In genomic region chr4:135013932-135014331, GRCm38 (mm10) we compare ENCODE assay signal across 13 mouse cellular contexts.
DNase-seq lines count a peak whose midpoint lies in the region; ATAC-seq and TF ChIP-seq lines count a peak whose summit lies in the region.
"Had no signal": no experiment of that assay in that cellular context is flagged by ENCODE, and none has a peak within 500 bp of the region (broad histone marks: within the 10 kb centered on the region; RNA-seq: fewer than 3 reads in every experiment).

No protein-coding gene starts in this region.

- no peak for TF ChIP-seq EP300 in liver, embryonic 14.5 days (IDR thresholded peaks at IDR 0.05; ENCODE audit: low read depth)

- H3K27me3 ChIP-seq in forebrain, postnatal 0 days (ENCODE audit: insufficient read depth, low read length) = no peaks in the 10 kb centered on the region
- H3K27me3 ChIP-seq in forebrain, embryonic 12.5 days = peaks cover 9% of the 10 kb centered on the region
- H3K27me3 ChIP-seq in liver, embryonic 14.5 days (ENCODE audit: control insufficient read depth, insufficient read depth, low read length) = no peaks in the 10 kb centered on the region
- no peaks in the 10 kb centered on the region for H3K27me3 ChIP-seq in forebrain, embryonic 14.5 days (replicated peaks; ENCODE audit: control insufficient read depth, insufficient read depth, low read length)
- no peaks in the 10 kb centered on the region for H3K27me3 ChIP-seq in forebrain, embryonic 15.5 days

- H3K9ac ChIP-seq in forebrain, postnatal 0 days = no peak overlapping the region
- no peak overlapping the region for H3K9ac ChIP-seq in forebrain, embryonic 12.5 days
- no peak overlapping the region for H3K9ac ChIP-seq in liver, embryonic 14.5 days (replicated peaks)
- no peak overlapping the region for H3K9ac ChIP-seq in forebrain, embryonic 14.5 days (ENCODE audit: low read length)
- no peak overlapping the region for H3K9ac ChIP-seq in forebrain, embryonic 15.5 days (replicated peaks)
- H3K9ac ChIP-seq: hindbrain, embryonic 14.5 days had no signal

- no peak overlapping the region for H3K27ac ChIP-seq in forebrain, postnatal 0 days (ENCODE audit: low read depth, low read length)
- H3K27ac ChIP-seq in forebrain, embryonic 12.5 days = no peak overlapping the region
- no peak overlapping the region for H3K27ac ChIP-seq in liver, embryonic 14.5 days
- H3K27ac ChIP-seq in forebrain, embryonic 14.5 days (ENCODE audit: low read depth, low read length) = no peak overlapping the region
- H3K27ac ChIP-seq in forebrain, embryonic 15.5 days (replicated peaks) = no peak overlapping the region
- H3K27ac ChIP-seq: hindbrain, embryonic 14.5 days had no signal

- DNase-seq in forebrain, postnatal 0 days = no peak
- peak; percentile 23 for DNase-seq in spleen, adult 12 weeks (ENCODE audit: low spot score)
- DNase-seq in spleen, adult 18-20 months = no peak
- peak in 1 of 3 experiments; percentile 16 for DNase-seq in liver, embryonic 14.5 days (ENCODE audit: low read depth in 3 of 3, low spot score in 3 of 3)
- DNase-seq in right cerebral cortex, postnatal 14 days = no peak
- no peak for DNase-seq in forebrain, embryonic 14.5 days (ENCODE audit: low spot score)
- DNase-seq: adrenal gland, adult 2 months; cerebellum, postnatal 25 days; lung, postnatal 4 days had no signal

- 58% methylated on average over 2 of the region's 2 CpGs for WGBS in forebrain, postnatal 0 days
- 56% methylated on average over 2 of the region's 2 CpGs for WGBS in forebrain, embryonic 12.5 days
- WGBS in liver, embryonic 14.5 days (ENCODE audit: insufficient replicate concordance) = 50% methylated on average over 2 of the region's 2 CpGs
- WGBS in forebrain, embryonic 14.5 days = 57% methylated on average over 2 of the region's 2 CpGs
- 55% methylated on average over 2 of the region's 2 CpGs for WGBS in forebrain, embryonic 15.5 days

- ATAC-seq in forebrain, postnatal 0 days = no peak
- ATAC-seq in forebrain, embryonic 12.5 days (ENCODE audit: low FRiP score) = no peak
- ATAC-seq in liver, embryonic 14.5 days (ENCODE audit: insufficient read depth) = no peak
- ATAC-seq in forebrain, embryonic 14.5 days = no peak
- no peak for ATAC-seq in forebrain, embryonic 15.5 days (replicated peaks)

- no peaks in the 10 kb centered on the region for H3K4me1 ChIP-seq in forebrain, postnatal 0 days (ENCODE audit: insufficient read depth)
- peaks cover 4% of the 10 kb centered on the region for H3K4me1 ChIP-seq in forebrain, embryonic 12.5 days
- no peaks in the 10 kb centered on the region for H3K4me1 ChIP-seq in liver, embryonic 14.5 days (replicated peaks; ENCODE audit: control insufficient read depth in 2 of 2, insufficient read depth in 2 of 2, low read length in 1 of 2)
- no peaks in the 10 kb centered on the region for H3K4me1 ChIP-seq in forebrain, embryonic 14.5 days (ENCODE audit: control insufficient read depth, insufficient read depth, low read length)
- no peaks in the 10 kb centered on the region for H3K4me1 ChIP-seq in forebrain, embryonic 15.5 days

- H3K4me3 ChIP-seq in forebrain, postnatal 0 days (ENCODE audit: low read depth, low read length) = no peak overlapping the region
- H3K4me3 ChIP-seq in forebrain, embryonic 12.5 days (replicated peaks) = no peak overlapping the region
- H3K4me3 ChIP-seq in liver, embryonic 14.5 days (ENCODE audit: insufficient read depth in 1 of 2, low read depth in 2 of 2, low read length in 2 of 2) = no peak overlapping the region
- H3K4me3 ChIP-seq in forebrain, embryonic 14.5 days (ENCODE audit: low read depth, low read length) = no peak overlapping the region
- no peak overlapping the region for H3K4me3 ChIP-seq in forebrain, embryonic 15.5 days
- H3K4me3 ChIP-seq: erythroblast, embryonic 14.5 days had no signal

- no peaks in the 10 kb centered on the region for H3K9me3 ChIP-seq in forebrain, postnatal 0 days (ENCODE audit: low read length)
- peaks cover 5% of the 10 kb centered on the region; the same call in 1 of the 2 replicates for H3K9me3 ChIP-seq in forebrain, embryonic 12.5 days
- no peaks in the 10 kb centered on the region for H3K9me3 ChIP-seq in liver, embryonic 14.5 days (ENCODE audit: control insufficient read depth, low read length)
- no peaks in the 10 kb centered on the region for H3K9me3 ChIP-seq in forebrain, embryonic 14.5 days (replicated peaks; ENCODE audit: control insufficient read depth, low read length)
- H3K9me3 ChIP-seq in forebrain, embryonic 15.5 days = no peaks in the 10 kb centered on the region

- H3K4me2 ChIP-seq in forebrain, postnatal 0 days (ENCODE audit: low read depth) = no peak overlapping the region
- no peak overlapping the region for H3K4me2 ChIP-seq in forebrain, embryonic 12.5 days
- H3K4me2 ChIP-seq in liver, embryonic 14.5 days (ENCODE audit: low read depth) = no peak overlapping the region
- no peak overlapping the region for H3K4me2 ChIP-seq in forebrain, embryonic 14.5 days (ENCODE audit: low read length)
- no peak overlapping the region for H3K4me2 ChIP-seq in forebrain, embryonic 15.5 days (replicated peaks)
- H3K4me2 ChIP-seq: hindbrain, embryonic 14.5 days had no signal

- peak; percentile 39; the same call in 1 of the 2 replicates for TF ChIP-seq CTCF in forebrain, postnatal 0 days (IDR thresholded peaks at IDR 0.05; ENCODE audit: low read depth)
- peak; percentile 74 for TF ChIP-seq CTCF in liver, embryonic 14.5 days (IDR thresholded peaks at IDR 0.05; ENCODE audit: low read depth)

- H3K36me3 ChIP-seq in forebrain, postnatal 0 days (ENCODE audit: insufficient read depth) = no peaks in the 10 kb centered on the region
- no peaks in the 10 kb centered on the region for H3K36me3 ChIP-seq in forebrain, embryonic 12.5 days (replicated peaks)
- no peaks in the 10 kb centered on the region for H3K36me3 ChIP-seq in liver, embryonic 14.5 days (replicated peaks; ENCODE audit: control insufficient read depth, insufficient read depth, low read depth)
- H3K36me3 ChIP-seq in forebrain, embryonic 14.5 days (ENCODE audit: control insufficient read depth, insufficient read depth, low read length) = no peaks in the 10 kb centered on the region
- no peaks in the 10 kb centered on the region for H3K36me3 ChIP-seq in forebrain, embryonic 15.5 days
